Mouse (Mus musculus) hindbrain, embryonic 13.5 days (tissue): Measurements from ENCODE around the gene B4galt5. TPM values are rescaled to one million over a fixed set of nuclear protein-coding genes. Genes with fewer than 3 reads are reported as not detected.
"Not testable (repeated sequence)": the region's sequence is repeated elsewhere in the genome, so short reads cannot be mapped to it uniquely, and the experiment has no call there.

Experiments used
- ATAC-seq: fragments of 200-750 bp; cut with Nextera tagmentation; 2 replicates; pipeline ENCODE4 v1.8.0; 2017; ENCODE audit warnings: moderate TSS enrichment; ENCODE audit not compliant: low FRiP score
- H3K27ac ChIP-seq: fragments of 300-500 bp; sonication (generic); 2 replicates; pipeline ENCODE4 v1.5.1; 2015; ENCODE audit warnings: inconsistent platforms, mild to moderate bottlenecking, moderate library complexity
- H3K27me3 ChIP-seq: fragments of 300-500 bp; sonication (generic); 2 replicates; pipeline ENCODE4 v1.6.1; 2015; ENCODE audit warnings: mild to moderate bottlenecking, inconsistent platforms
- H3K36me3 ChIP-seq: fragments of 300-500 bp; sonication (generic); 2 replicates; pipeline ENCODE4 v1.6.1; 2015; ENCODE audit warnings: mild to moderate bottlenecking, inconsistent platforms
- H3K4me1 ChIP-seq: fragments of 300-500 bp; sonication (generic); replicated peaks from 2 replicates; pipeline ENCODE4 v1.6.1; 2015; ENCODE audit warnings: inconsistent platforms
- H3K4me2 ChIP-seq: fragments of 300-500 bp; sonication (generic); 2 replicates; pipeline ENCODE4 v1.6.1; 2015; ENCODE audit warnings: inconsistent platforms, mild to moderate bottlenecking, moderate library complexity
- H3K4me3 ChIP-seq: fragments of 300-500 bp; sonication (generic); 2 replicates; pipeline ENCODE4 v1.5.1; 2015; ENCODE audit warnings: mild to moderate bottlenecking, inconsistent platforms
- H3K9ac ChIP-seq: fragments of 300-500 bp; sonication (generic); 2 replicates; pipeline ENCODE4 v1.6.1; 2015; ENCODE audit warnings: mild to moderate bottlenecking, inconsistent platforms
- H3K9me3 ChIP-seq: fragments of 300-500 bp; sonication (generic); 2 replicates; pipeline ENCODE4 v1.6.1; 2016; ENCODE audit warnings: inconsistent platforms
- WGBS: fragments of 180-500 bp; shearing (Covaris S2); methylation state at CpG from one replicate; pipeline ENCODE4 v1.1.7; 2015; 5-methylcytosine and 5-hydroxymethylcytosine counted together
- polyA plus RNA-seq: library from polyadenylated mRNA; unstranded; fragments of >200 nt; fragmentation: Nextera tagmentation; extraction: Ambion mirVana; gene quantifications from 2 replicates; pipeline ENCODE4 v1.2.1, GENCODE M21; 2015

B4galt5 gene
- polyA plus RNA-seq: 12.3 and 12.5 TPM in 2 replicates

DNA sequence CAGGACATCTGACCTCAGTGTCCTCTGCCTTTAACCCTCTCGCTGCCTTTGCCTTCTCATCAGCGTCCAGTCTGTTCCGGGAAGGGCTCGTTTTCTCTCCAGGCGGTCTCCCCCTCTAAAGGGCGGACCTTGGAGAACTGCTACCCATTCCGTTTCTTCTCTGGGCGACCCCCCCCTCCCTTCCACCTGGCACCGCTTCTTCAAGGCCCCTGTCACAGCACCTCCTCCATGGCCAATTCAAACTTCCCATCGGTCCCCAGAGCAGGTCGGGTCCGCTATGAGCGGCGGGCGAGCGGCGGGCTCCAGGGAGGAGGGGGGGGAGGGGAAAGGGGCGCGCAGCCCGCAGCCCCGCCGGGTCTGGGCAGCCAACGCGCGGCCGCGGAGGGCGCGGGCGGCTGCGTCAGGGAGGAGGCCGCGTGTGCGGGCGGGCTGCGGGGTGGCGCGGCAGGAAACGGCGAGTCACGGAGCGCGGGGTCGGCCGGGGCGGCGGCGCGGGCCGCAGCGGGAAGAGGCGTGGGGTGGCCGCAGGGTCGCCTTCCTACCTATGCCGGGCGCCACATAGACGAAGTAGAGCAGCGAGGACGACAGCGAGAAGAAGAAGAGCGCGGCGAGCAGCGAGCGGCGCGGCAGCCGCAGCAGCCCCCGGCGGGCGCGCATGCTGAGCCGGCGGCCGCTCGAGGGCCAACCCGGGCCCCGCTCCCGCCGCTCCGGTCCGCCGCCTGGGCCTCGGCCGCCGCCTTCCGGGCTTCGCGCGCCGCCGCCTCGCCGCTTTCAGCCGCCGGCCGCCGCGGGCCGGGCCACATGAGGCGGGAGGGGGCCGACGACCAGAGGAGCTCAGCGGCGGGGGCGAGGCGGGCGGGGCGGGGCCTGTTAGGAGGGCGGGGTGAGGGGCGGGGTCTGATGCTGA lies at the start of gene B4galt5:
Gene B4galt5, minus strand, starts transcription at position 808 of the 907 bp plus-strand sequence.
- Histone ChIP-seq H3K4me1 (peaks cover 36% of the 10 kb centered on the region), H3K4me2 (peak within 1 kb of the TSS; percentile 80), H3K9ac (peak within 1 kb of the TSS; percentile 90), H3K27ac (peak within 1 kb of the TSS; percentile 92), H3K36me3 (no peaks in the 10 kb centered on the region), H3K27me3 (peaks cover 13% of the 10 kb centered on the region), H3K4me3 (peak within 1 kb of the TSS; percentile 80), H3K9me3 (no peaks in the 10 kb centered on the region)
- peak; percentile 61 for ATAC-seq
- WGBS: under 1% methylated on average over 70 of the region's 111 CpGs

DNA sequence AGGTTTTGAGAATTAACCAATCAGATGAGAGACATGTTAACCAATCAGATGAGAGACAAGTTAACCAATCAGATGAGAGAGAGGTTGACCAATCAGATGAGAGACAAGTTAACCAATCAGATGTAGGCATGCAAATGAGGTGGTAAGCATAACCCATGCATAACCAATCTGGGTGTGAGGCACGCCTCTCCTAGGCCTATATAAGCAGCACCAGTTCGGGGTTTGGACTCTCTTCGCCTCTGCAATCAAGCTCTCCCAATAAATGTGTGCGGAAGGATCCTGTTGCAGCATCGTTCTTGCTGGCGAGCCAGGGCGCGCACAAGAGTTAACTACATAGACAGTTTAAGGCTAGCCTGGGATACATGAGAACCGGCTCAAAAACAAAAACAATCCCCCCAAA lies 47.4 kb upstream of the B4galt5 start:
- not testable (repeated sequence) for H3K4me3 ChIP-seq, H3K4me1 ChIP-seq, H3K27ac ChIP-seq, H3K9ac ChIP-seq, H3K27me3 ChIP-seq, ATAC-seq, H3K9me3 ChIP-seq, H3K4me2 ChIP-seq, H3K36me3 ChIP-seq
- WGBS: 96% methylated on average over 9 of the region's 9 CpGs

- Histone ChIP-seq H3K4me2 (no peak overlapping the region), H3K27me3 (no peaks in the 10 kb centered on the region), H3K4me3 (no peak overlapping the region), H3K9me3 (peaks cover 5% of the 10 kb centered on the region; the same call in 1 of the 2 replicates), H3K36me3 (no peaks in the 10 kb centered on the region), H3K9ac (no peak overlapping the region), H3K27ac (no peak overlapping the region), H3K4me1 (no peaks in the 10 kb centered on the region)
- WGBS: 80% methylated on average over 7 of the region's 7 CpGs
- ATAC-seq: no peak
These were observed 45.4 kb upstream of the B4galt5 start for GRCm38 (mm10) chr2:167394426-167394825.

GRCm38 (mm10) chr2:167386998-167387397 lies 38.0 kb upstream of the B4galt5 start:
- ATAC-seq: no peak
- WGBS: 79% methylated on average over 6 of the region's 6 CpGs
- Histone ChIP-seq H3K9ac (no peak overlapping the region), H3K27ac (no peak overlapping the region), H3K36me3 (no peaks in the 10 kb centered on the region), H3K27me3 (no peaks in the 10 kb centered on the region), H3K4me3 (no peak overlapping the region), H3K4me1 (no peaks in the 10 kb centered on the region), H3K9me3 (peaks cover 5% of the 10 kb centered on the region; the same call in 1 of the 2 replicates), H3K4me2 (no peak overlapping the region)

- H3K4me2 ChIP-seq: no peak overlapping the region
- no peak for ATAC-seq
- peaks cover 5% of the 10 kb centered on the region; the same call in 1 of the 2 replicates for H3K9me3 ChIP-seq
- H3K4me1 ChIP-seq: no peaks in the 10 kb centered on the region
- no peaks in the 10 kb centered on the region for H3K36me3 ChIP-seq
- no peaks in the 10 kb centered on the region for H3K27me3 ChIP-seq
- H3K9ac ChIP-seq: no peak overlapping the region
- H3K27ac ChIP-seq: no peak overlapping the region
- 86% methylated on average over 4 of the region's 4 CpGs for WGBS
- no peak overlapping the region for H3K4me3 ChIP-seq
These were observed 37.5 kb upstream of the B4galt5 start for GRCm38 (mm10) chr2:167386456-167386855.

GRCm38 (mm10) chr2:167383666-167384083 lies 34.7 kb upstream of the B4galt5 start:
- H3K4me3 ChIP-seq: no peak overlapping the region
- H3K4me1 ChIP-seq: peaks cover 6% of the 10 kb centered on the region
- no peak overlapping the region for H3K27ac ChIP-seq
- no peaks in the 10 kb centered on the region for H3K9me3 ChIP-seq
- no peaks in the 10 kb centered on the region for H3K36me3 ChIP-seq
- ATAC-seq: no peak
- H3K4me2 ChIP-seq: no peak overlapping the region
- WGBS: 91% methylated on average over 13 of the region's 13 CpGs
- H3K9ac ChIP-seq: no peak overlapping the region
- no peaks in the 10 kb centered on the region for H3K27me3 ChIP-seq

DNA sequence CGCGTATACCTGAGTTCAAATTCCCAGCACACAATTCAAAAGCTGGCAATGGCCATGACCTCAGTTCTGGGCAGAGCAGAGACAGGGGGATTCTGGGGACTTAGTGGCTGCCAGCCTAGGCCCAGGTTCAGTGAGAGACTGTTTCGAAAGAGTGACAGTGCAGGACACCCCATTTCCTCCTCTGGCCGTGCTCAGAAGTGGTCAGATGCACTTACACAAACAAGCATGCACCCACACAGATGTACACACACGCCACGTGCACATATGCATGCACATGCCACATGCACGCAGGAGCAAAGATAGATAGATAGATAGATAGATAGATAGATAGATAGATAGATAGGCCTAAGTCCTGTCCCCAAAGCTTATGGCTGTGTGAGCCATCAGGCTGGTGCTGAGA lies 33.4 kb upstream of the B4galt5 start:
- H3K36me3 ChIP-seq: no peaks in the 10 kb centered on the region
- H3K4me3 ChIP-seq: no peak overlapping the region
- H3K27me3 ChIP-seq: no peaks in the 10 kb centered on the region
- ATAC-seq: no peak
- H3K4me2 ChIP-seq: no peak overlapping the region
- H3K9me3 ChIP-seq: no peaks in the 10 kb centered on the region
- 85% methylated on average over 7 of the region's 7 CpGs for WGBS
- peaks cover 6% of the 10 kb centered on the region for H3K4me1 ChIP-seq
- H3K9ac ChIP-seq: no peak overlapping the region
- H3K27ac ChIP-seq: no peak overlapping the region

- H3K4me3 ChIP-seq: no peak overlapping the region
- no peak overlapping the region for H3K27ac ChIP-seq
- H3K9ac ChIP-seq: no peak overlapping the region
- no peaks in the 10 kb centered on the region for H3K9me3 ChIP-seq
- ATAC-seq: no peak
- no peak overlapping the region for H3K4me2 ChIP-seq
- peaks cover 6% of the 10 kb centered on the region for H3K4me1 ChIP-seq
- 85% methylated on average over 7 of the region's 7 CpGs for WGBS
- H3K27me3 ChIP-seq: no peaks in the 10 kb centered on the region
- H3K36me3 ChIP-seq: no peaks in the 10 kb centered on the region
These were observed 32.6 kb upstream of the B4galt5 start for GRCm38 (mm10) chr2:167381596-167381995.

DNA sequence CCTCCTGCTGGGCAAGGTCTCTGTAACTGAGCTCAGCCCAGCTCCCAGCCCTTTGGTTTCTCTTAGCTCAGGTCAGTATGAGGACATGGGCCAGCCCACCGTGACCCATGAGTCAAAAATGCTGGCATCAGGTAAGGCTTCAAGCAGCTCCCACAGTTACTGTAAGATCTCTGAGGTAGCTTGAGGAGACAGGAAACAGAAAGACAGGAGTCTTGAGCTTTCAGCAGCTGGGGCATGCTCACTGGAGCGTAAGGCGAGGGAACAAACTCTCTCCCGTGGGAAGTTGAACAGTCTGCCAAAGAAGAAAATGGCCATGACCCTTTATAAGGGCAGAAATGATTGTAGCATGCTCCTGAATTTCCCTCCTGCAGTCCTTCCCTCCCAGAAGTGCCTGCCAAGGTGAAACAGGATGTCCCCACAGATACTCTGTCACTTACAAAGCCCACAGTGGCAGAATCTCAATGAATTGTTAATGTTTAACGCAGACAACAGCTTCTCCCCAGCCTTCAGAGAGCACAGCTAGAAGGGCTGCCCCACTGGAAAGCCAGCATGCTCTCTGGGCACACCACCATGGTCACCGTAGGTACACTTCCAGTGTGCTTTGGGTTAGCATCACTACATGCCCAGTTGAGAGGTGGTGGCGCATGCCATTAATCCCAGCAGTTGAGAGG lies 31.8 kb upstream of the B4galt5 start:
- Histone ChIP-seq H3K27me3 (no peaks in the 10 kb centered on the region), H3K4me3 (no peak overlapping the region), H3K9me3 (no peaks in the 10 kb centered on the region), H3K36me3 (no peaks in the 10 kb centered on the region), H3K4me2 (no peak overlapping the region), H3K27ac (peak overlapping the region; percentile 19; the same call in 1 of the 2 replicates), H3K4me1 (peaks cover 6% of the 10 kb centered on the region), H3K9ac (no peak overlapping the region)
- whole genome bisulfite sequencing: 45% methylated on average over 7 of the region's 7 CpGs
- no peak for ATAC-seq

DNA sequence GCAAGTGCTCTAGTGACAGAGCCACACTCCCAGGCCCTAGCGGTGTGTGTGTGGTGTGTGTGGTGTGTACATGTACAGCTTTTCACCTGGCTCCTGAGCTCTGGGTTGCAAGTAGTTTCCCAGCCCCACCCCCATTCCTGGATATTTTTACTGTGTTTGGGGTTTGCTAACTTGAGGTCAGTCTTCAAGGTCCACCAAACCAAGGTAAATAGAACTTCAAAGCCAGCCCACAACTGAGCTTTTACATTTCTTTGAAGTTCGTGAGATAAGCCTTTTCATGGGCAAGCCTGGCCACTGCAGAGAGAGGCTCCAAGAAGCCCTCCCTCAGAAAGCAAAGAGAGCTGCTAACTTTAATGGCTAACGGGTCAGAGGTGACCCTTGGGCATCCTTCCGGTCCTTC lies 30.0 kb upstream of the B4galt5 start:
- no peak overlapping the region for H3K27ac ChIP-seq
- no peak overlapping the region for H3K9ac ChIP-seq
- ATAC-seq: no peak
- 37% methylated on average over 4 of the region's 4 CpGs for WGBS
- no peaks in the 10 kb centered on the region for H3K27me3 ChIP-seq
- peaks cover 6% of the 10 kb centered on the region for H3K4me1 ChIP-seq
- H3K9me3 ChIP-seq: no peaks in the 10 kb centered on the region
- H3K4me3 ChIP-seq: no peak overlapping the region
- H3K4me2 ChIP-seq: no peak overlapping the region
- no peaks in the 10 kb centered on the region for H3K36me3 ChIP-seq

DNA sequence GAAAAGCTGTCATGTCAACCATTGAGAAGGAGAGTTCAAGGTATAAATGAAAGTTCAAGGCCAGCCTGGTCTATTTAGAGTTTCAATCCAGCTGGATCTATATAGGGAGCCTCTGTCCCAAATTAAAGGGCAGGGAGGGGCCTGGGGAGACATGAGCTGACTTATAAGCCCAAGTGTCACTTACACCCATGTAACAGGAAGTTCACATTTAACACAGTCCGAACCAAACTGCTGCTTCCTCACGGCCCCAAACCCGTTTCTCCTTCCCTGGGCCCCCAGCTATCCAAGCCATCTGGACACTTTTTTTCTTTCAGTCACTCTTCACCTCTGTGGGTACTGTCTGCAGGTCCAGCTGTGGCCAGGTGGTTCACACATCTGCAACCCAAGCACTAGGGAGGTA lies 28.7 kb upstream of the B4galt5 start:
- Histone ChIP-seq H3K27me3 (no peaks in the 10 kb centered on the region), H3K4me2 (no peak overlapping the region), H3K9ac (no peak overlapping the region), H3K36me3 (no peaks in the 10 kb centered on the region), H3K4me1 (peaks cover 12% of the 10 kb centered on the region), H3K9me3 (no peaks in the 10 kb centered on the region), H3K27ac (no peak overlapping the region), H3K4me3 (no peak overlapping the region)
- no peak for ATAC-seq
- WGBS: 82% methylated on average over 3 of the region's 3 CpGs

DNA sequence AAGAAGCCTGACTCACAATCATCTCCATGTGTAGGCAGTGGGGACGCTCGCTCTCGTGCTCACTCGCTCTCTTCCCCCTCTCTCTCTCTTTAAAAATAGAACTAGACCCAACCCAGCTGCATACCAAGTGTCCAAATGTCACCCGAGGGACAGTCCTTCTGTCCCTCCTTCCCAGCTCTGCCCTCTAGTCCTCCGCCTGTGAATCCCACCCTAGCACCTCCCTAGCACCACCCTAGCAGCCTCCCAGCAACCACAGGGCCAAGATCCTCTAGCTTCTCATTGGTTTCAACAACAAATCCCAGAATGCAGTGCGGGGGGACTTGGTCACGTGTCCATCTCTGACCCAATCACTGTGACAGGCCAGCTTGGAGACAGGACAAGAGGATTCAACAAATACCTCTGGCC lies 27.2 kb upstream of the B4galt5 start:
- Histone ChIP-seq H3K36me3 (no peaks in the 10 kb centered on the region), H3K9ac (no peak overlapping the region), H3K4me1 (peaks cover 12% of the 10 kb centered on the region), H3K27me3 (no peaks in the 10 kb centered on the region), H3K27ac (no peak overlapping the region), H3K4me3 (no peak overlapping the region), H3K9me3 (no peaks in the 10 kb centered on the region), H3K4me2 (no peak overlapping the region)
- ATAC-seq: no peak
- WGBS: 72% methylated on average over 8 of the region's 8 CpGs
